Mouse (Mus musculus): ENCODE measurements around the gene Ube2d2b. TPM values are rescaled to one million over a fixed set of nuclear protein-coding genes. Genes with fewer than 3 reads are reported as not detected.

The Ube2d2b gene
- not detected for total RNA-seq (2021)
- long read RNA-seq, experiment 1, result 0 reads
- long read RNA-seq, experiment 2, result 0 reads

- no peak for DNase-seq
- intact Hi-C loops (cut with DNase I), result no loop called here
Measured at GRCm38 (mm10) chr5:107829998-107830560, at the start of gene Ube2d2b. Ube2d2b (plus strand) TSS chr5:107830099.

GRCm38 (mm10) chr5:107782360-107782759, 47.5 kb upstream of the Ube2d2b start:
- no peak for DNase-seq
- intact Hi-C loops (cut with DNase I), result no loop called here

GRCm38 (mm10) chr5:107787682-107788443, 42.0 kb upstream of the Ube2d2b start:
- no peak for DNase-seq
- intact Hi-C loops (cut with DNase I), result no loop called here

GRCm38 (mm10) chr5:107789492-107789891, 40.4 kb upstream of the Ube2d2b start:
- intact Hi-C loops (cut with DNase I), result no loop called here
- no peak for DNase-seq

GRCm38 (mm10) chr5:107791966-107792365, 37.9 kb upstream of the Ube2d2b start:
- DNase-seq, result no peak
- intact Hi-C loops (cut with DNase I), result loop anchor here (10.0 kb wide), 1 partner anchor 177 kb away; no protein-coding TSS in a partner anchor

GRCm38 (mm10) chr5:107792516-107792915, 37.4 kb upstream of the Ube2d2b start:
- intact Hi-C loops (cut with DNase I), result loop anchor here (10.0 kb wide), 1 partner anchor 178 kb away; no protein-coding TSS in a partner anchor

GRCm38 (mm10) chr5:107793258-107793657, 36.6 kb upstream of the Ube2d2b start:
- no peak for DNase-seq
- intact Hi-C loops (cut with DNase I), result loop anchor here (10.0 kb wide), 1 partner anchor 178 kb away; no protein-coding TSS in a partner anchor

More at GRCm38 (mm10) chr5:107792516-107792915, 37.4 kb upstream of the Ube2d2b start:
- no peak for DNase-seq

GRCm38 (mm10) chr5:107793927-107794326, 36.0 kb upstream of the Ube2d2b start:
- intact Hi-C loops (cut with DNase I), result loop anchor here (10.0 kb wide), 1 partner anchor 179 kb away; no protein-coding TSS in a partner anchor
- no peak for DNase-seq

- intact Hi-C loops (cut with DNase I), result loop anchor here (10.0 kb wide), 1 partner anchor 183 kb away; no protein-coding TSS in a partner anchor
Measured at GRCm38 (mm10) chr5:107798290-107798689, 31.6 kb upstream of the Ube2d2b start.

GRCm38 (mm10) chr5:107801234-107801633, 28.7 kb upstream of the Ube2d2b start:
- no peak for DNase-seq

More at GRCm38 (mm10) chr5:107798290-107798689, 31.6 kb upstream of the Ube2d2b start:
- no peak for DNase-seq

GRCm38 (mm10) chr5:107802621-107803020, 27.3 kb upstream of the Ube2d2b start:
- DNase-seq, result no peak
- intact Hi-C loops (cut with DNase I), result no loop called here

More at GRCm38 (mm10) chr5:107801234-107801633, 28.7 kb upstream of the Ube2d2b start:
- intact Hi-C loops (cut with DNase I), result no loop called here

GRCm38 (mm10) chr5:107807496-107807895, 22.4 kb upstream of the Ube2d2b start:
- intact Hi-C loops (cut with DNase I), result no loop called here
- DNase-seq, result peak; percentile 19 to 20

GRCm38 (mm10) chr5:107814651-107815050, 15.2 kb upstream of the Ube2d2b start:
- intact Hi-C loops (cut with DNase I), result no loop called here
- no peak for DNase-seq

- no peak for DNase-seq
- intact Hi-C loops (cut with DNase I), result no loop called here
Measured at GRCm38 (mm10) chr5:107822521-107822920, 7.4 kb upstream of the Ube2d2b start.

GRCm38 (mm10) chr5:107831351-107831750, 1.5 kb downstream of the Ube2d2b start:
- intact Hi-C loops (cut with DNase I), result no loop called here
- DNase-seq, result no peak

GRCm38 (mm10) chr5:107834287-107834686, 4.4 kb downstream of the Ube2d2b start:
- no peak for DNase-seq
- intact Hi-C loops (cut with DNase I), result no loop called here

- intact Hi-C loops (cut with DNase I), result no loop called here
- DNase-seq, result peak in 1 of 2 experiments; percentile 11
Measured at GRCm38 (mm10) chr5:107838891-107839644, 9.2 kb downstream of the Ube2d2b start.

- intact Hi-C loops (cut with DNase I), result no loop called here
Measured at GRCm38 (mm10) chr5:107840549-107841238, 10.8 kb downstream of the Ube2d2b start.

GRCm38 (mm10) chr5:107847349-107847748, 17.4 kb downstream of the Ube2d2b start:
- intact Hi-C loops (cut with DNase I), result no loop called here
- no peak for DNase-seq

More at GRCm38 (mm10) chr5:107840549-107841238, 10.8 kb downstream of the Ube2d2b start:
- no peak for DNase-seq

GRCm38 (mm10) chr5:107847817-107848216, 17.9 kb downstream of the Ube2d2b start:
- intact Hi-C loops (cut with DNase I), result no loop called here
- no peak for DNase-seq
